8 mouse cellular contexts compared by ENCODE assay signal in genomic region chr11:69419443-69419812, GRCm38 (mm10). TPM values are rescaled to one million over a fixed set of nuclear protein-coding genes. Genes with fewer than 3 reads are reported as not detected.
DNase-seq lines count a peak whose midpoint lies in the region; ATAC-seq and TF ChIP-seq lines count a peak whose summit lies in the region.

No protein-coding gene starts in this region.

- peak overlapping the region; percentile 84 for H3K4me3 ChIP-seq in embryonic facial prominence, embryonic 12.5 days
- H3K4me3 ChIP-seq in limb, embryonic 14.5 days (replicated peaks; ENCODE audit: low read length) = peak overlapping the region; percentile 76
- H3K4me3 ChIP-seq in myocyte = peak overlapping the region; percentile 100

- H3K27me3 ChIP-seq in embryonic facial prominence, embryonic 12.5 days = peaks cover 28% of the 10 kb centered on the region
- peaks cover 12% of the 10 kb centered on the region; the same call in 1 of the 2 replicates for H3K27me3 ChIP-seq in limb, embryonic 14.5 days (ENCODE audit: control insufficient read depth, insufficient read depth, low read length)
- peaks cover 17% of the 10 kb centered on the region for H3K27me3 ChIP-seq in myocyte (ENCODE audit: control insufficient read depth, insufficient read depth, insufficient read length)

- H3K79me2 ChIP-seq in myocyte (ENCODE audit: control insufficient read depth, insufficient read depth) = peaks cover under 1% of the 10 kb centered on the region

- no peak for ATAC-seq in CD4-positive, CD25-positive, alpha-beta regulatory T cell, adult 4 months
- no peak for ATAC-seq in embryonic facial prominence, embryonic 12.5 days (ENCODE audit: insufficient number of reproducible peaks, insufficient read depth, low FRiP score, low TSS enrichment)
- ATAC-seq in limb, embryonic 14.5 days (ENCODE audit: low FRiP score, low read depth) = no peak
- ATAC-seq in megakaryocyte-erythroid progenitor cell, adult 5-6 weeks (replicated peaks; ENCODE audit: low FRiP score, low TSS enrichment, poor library complexity, severe bottlenecking) = no peak

- H3K9ac ChIP-seq in embryonic facial prominence, embryonic 12.5 days = peak overlapping the region; percentile 37
- H3K9ac ChIP-seq in limb, embryonic 14.5 days (ENCODE audit: low read depth, low read length, severe bottlenecking) = peak overlapping the region; percentile 21

- no peak overlapping the region for H3ac ChIP-seq in myocyte (ENCODE audit: control insufficient read depth, insufficient read length)

- H3K9me3 ChIP-seq in embryonic facial prominence, embryonic 12.5 days = no peaks in the 10 kb centered on the region
- no peaks in the 10 kb centered on the region for H3K9me3 ChIP-seq in limb, embryonic 14.5 days (ENCODE audit: control insufficient read depth, low read length)

- TF ChIP-seq POLR2A in limb, embryonic 14.5 days (IDR thresholded peaks at IDR 0.05; ENCODE audit: borderline replicate concordance, extremely low read depth, insufficient read depth, insufficient read length) = no peak
- no peak for TF ChIP-seq POLR2A in myocyte (IDR thresholded peaks at IDR 0.05; ENCODE audit: insufficient read length, low read depth)

- under 1% methylated on average over 19 of the region's 19 CpGs for WGBS in embryonic facial prominence, embryonic 12.5 days
- WGBS in limb, embryonic 14.5 days = under 1% methylated on average over 19 of the region's 19 CpGs

- H3K4me2 ChIP-seq in embryonic facial prominence, embryonic 12.5 days (replicated peaks) = peak overlapping the region; percentile 98
- peak overlapping the region; percentile 81 for H3K4me2 ChIP-seq in limb, embryonic 14.5 days (replicated peaks; ENCODE audit: low read depth, low read length, severe bottlenecking)
- H3K4me2 ChIP-seq in myocyte (ENCODE audit: low read depth) = peak overlapping the region; percentile 99

- peak; percentile 69 for DNase-seq in CD4-positive, CD25-positive, alpha-beta regulatory T cell, adult 2 months (ENCODE audit: low read depth, low spot score)
- DNase-seq in CD4-positive helper T cell, adult 2 months (ENCODE audit: low read depth, low spot score) = peak; percentile 70
- DNase-seq in heart, postnatal 10 days = peak; percentile 60 to 69
- DNase-seq in limb, embryonic 14.5 days (ENCODE audit: low spot score) = peak; percentile 14

- H3K27ac ChIP-seq in embryonic facial prominence, embryonic 12.5 days = peak overlapping the region; percentile 99
- H3K27ac ChIP-seq in limb, embryonic 14.5 days (replicated peaks; ENCODE audit: low read depth, low read length) = peak overlapping the region; percentile 82

- H3K36me3 ChIP-seq in embryonic facial prominence, embryonic 12.5 days = no peaks in the 10 kb centered on the region
- H3K36me3 ChIP-seq in limb, embryonic 14.5 days (ENCODE audit: control insufficient read depth, insufficient read depth, low read length) = no peaks in the 10 kb centered on the region
- H3K36me3 ChIP-seq in myocyte (ENCODE audit: control insufficient read depth, insufficient read depth) = no peaks in the 10 kb centered on the region

- intact Hi-C loops in heart, postnatal 10 days (cut with DNase I) = loop anchor here (1.0 to 10.0 kb wide), 2 partner anchors 18 to 325 kb away; partner anchors contain the start of gene Per1

- peaks cover 39% of the 10 kb centered on the region for H3K4me1 ChIP-seq in embryonic facial prominence, embryonic 12.5 days
- H3K4me1 ChIP-seq in limb, embryonic 14.5 days (ENCODE audit: control insufficient read depth, insufficient read depth, low read length) = peaks cover 32% of the 10 kb centered on the region

TF ChIP-seq in myocyte, 11 proteins besides CTCF, POLR2A, EP300 and RAD21:
- peak; percentile 78 for TF ChIP-seq POLR2AphosphoS2 (IDR thresholded peaks at IDR 0.05; ENCODE audit: insufficient read length, low read depth)
- TF ChIP-seq MYOG (IDR thresholded peaks at IDR 0.05; ENCODE audit: control insufficient read depth in 1 of 3, insufficient read depth in 1 of 3, insufficient read length in 2 of 3, low read depth in 2 of 3) = no peak

RNA-seq across cellular contexts. Expression of gene Kdm6b, which starts 6.0 kb away (rescaled TPM):
- polyA plus RNA-seq in CD4-positive, CD25-positive, alpha-beta regulatory T cell, adult 4 months (2017; shearing (Covaris generic)) = 10 to 100 TPM; 30.7 to 32.6 TPM
- 42.3 and 43.4 TPM in 2 replicates for polyA plus RNA-seq in embryonic facial prominence, embryonic 12.5 days (2016; fragmentation: Nextera tagmentation; extraction: Ambion mirVana)
- total RNA-seq in heart, postnatal 10 days (2021) = 10 to 100 TPM; 48.3 to 52.2 TPM
- polyA plus RNA-seq in limb, embryonic 14.5 days (2012; rRNA removed) = 23.7 and 27.5 TPM in 2 replicates
- polyA plus RNA-seq in limb, embryonic 14.5 days (2014; fragmentation: Nextera tagmentation; extraction: Ambion mirVana) = 31.4 and 36.4 TPM in 2 replicates
- 31.0 TPM for polyA plus RNA-seq in myocyte (2012; fragmentation: generic; extraction: Trizol)
- 19.3 and 22.1 TPM in 2 replicates for total RNA-seq in megakaryocyte-erythroid progenitor cell, adult 5-6 weeks (2014; fragmentation: Nextera tagmentation)
- total RNA-seq in megakaryocyte-erythroid progenitor cell, adult 5-6 weeks (2017) = 1.6 and 2.7 TPM in 2 replicates

RNA-seq across cellular contexts. Expression of gene Tmem88, which starts 21.4 kb away (rescaled TPM):
- polyA plus RNA-seq in CD4-positive, CD25-positive, alpha-beta regulatory T cell, adult 4 months (2017; shearing (Covaris generic)) = 1 to 10 TPM; 1.1 to 1.2 TPM
- polyA plus RNA-seq in embryonic facial prominence, embryonic 12.5 days (2016; fragmentation: Nextera tagmentation; extraction: Ambion mirVana) = 18.1 and 21.3 TPM in 2 replicates
- total RNA-seq in heart, postnatal 10 days (2021) = 10 to 100 TPM; 53.3 to 54.0 TPM
- 17.0 and 23.7 TPM in 2 replicates for polyA plus RNA-seq in limb, embryonic 14.5 days (2012; rRNA removed)
- polyA plus RNA-seq in limb, embryonic 14.5 days (2014; fragmentation: Nextera tagmentation; extraction: Ambion mirVana) = 18.7 and 18.9 TPM in 2 replicates
- 0.16 TPM for polyA plus RNA-seq in myocyte (2012; fragmentation: generic; extraction: Trizol)
- total RNA-seq in megakaryocyte-erythroid progenitor cell, adult 5-6 weeks (2014; fragmentation: Nextera tagmentation) = 0.37 TPM in 1 of 2 replicates, not detected in the other
- total RNA-seq in megakaryocyte-erythroid progenitor cell, adult 5-6 weeks (2017) = not detected in 2 replicates

RNA-seq across cellular contexts. Expression of gene Cyb5d1, which starts 24.0 kb away (rescaled TPM):
- polyA plus RNA-seq in CD4-positive, CD25-positive, alpha-beta regulatory T cell, adult 4 months (2017; shearing (Covaris generic)) = 10 to 100 TPM; 17.0 to 28.2 TPM
- polyA plus RNA-seq in embryonic facial prominence, embryonic 12.5 days (2016; fragmentation: Nextera tagmentation; extraction: Ambion mirVana) = 44.6 and 50.0 TPM in 2 replicates
- 10 to 100 TPM; 27.5 to 30.2 TPM for total RNA-seq in heart, postnatal 10 days (2021)
- 29.5 and 32.7 TPM in 2 replicates for polyA plus RNA-seq in limb, embryonic 14.5 days (2012; rRNA removed)
- polyA plus RNA-seq in limb, embryonic 14.5 days (2014; fragmentation: Nextera tagmentation; extraction: Ambion mirVana) = 22.3 and 27.3 TPM in 2 replicates
- 23.0 TPM for polyA plus RNA-seq in myocyte (2012; fragmentation: generic; extraction: Trizol)
- total RNA-seq in megakaryocyte-erythroid progenitor cell, adult 5-6 weeks (2014; fragmentation: Nextera tagmentation) = 16.2 and 20.9 TPM in 2 replicates
- total RNA-seq in megakaryocyte-erythroid progenitor cell, adult 5-6 weeks (2017) = 36.7 and 41.7 TPM in 2 replicates

RNA-seq across cellular contexts. Expression of gene Naa38, which starts 24.1 kb away (rescaled TPM):
- 100 to 1,000 TPM in 1 of 2 experiments, 10 to 100 TPM in 1; 87.8 to 116 TPM for polyA plus RNA-seq in CD4-positive, CD25-positive, alpha-beta regulatory T cell, adult 4 months (2017; shearing (Covaris generic))
- 126 and 129 TPM in 2 replicates for polyA plus RNA-seq in embryonic facial prominence, embryonic 12.5 days (2016; fragmentation: Nextera tagmentation; extraction: Ambion mirVana)
- total RNA-seq in heart, postnatal 10 days (2021) = 10 to 100 TPM; 94.1 to 95.0 TPM
- polyA plus RNA-seq in limb, embryonic 14.5 days (2012; rRNA removed) = 127 and 131 TPM in 2 replicates
- 161 and 171 TPM in 2 replicates for polyA plus RNA-seq in limb, embryonic 14.5 days (2014; fragmentation: Nextera tagmentation; extraction: Ambion mirVana)
- 126 TPM for polyA plus RNA-seq in myocyte (2012; fragmentation: generic; extraction: Trizol)
- 161 and 169 TPM in 2 replicates for total RNA-seq in megakaryocyte-erythroid progenitor cell, adult 5-6 weeks (2014; fragmentation: Nextera tagmentation)
- 156 and 170 TPM in 2 replicates for total RNA-seq in megakaryocyte-erythroid progenitor cell, adult 5-6 weeks (2017)

RNA-seq across cellular contexts. Expression of gene Chd3, which starts 50.2 kb away (rescaled TPM):
- 10 to 100 TPM; 71.8 to 80.8 TPM for polyA plus RNA-seq in CD4-positive, CD25-positive, alpha-beta regulatory T cell, adult 4 months (2017; shearing (Covaris generic))
- polyA plus RNA-seq in embryonic facial prominence, embryonic 12.5 days (2016; fragmentation: Nextera tagmentation; extraction: Ambion mirVana) = 130 and 135 TPM in 2 replicates
- 10 to 100 TPM; 62.0 to 66.7 TPM for total RNA-seq in heart, postnatal 10 days (2021)
- 425 and 497 TPM in 2 replicates for polyA plus RNA-seq in limb, embryonic 14.5 days (2012; rRNA removed)
- polyA plus RNA-seq in limb, embryonic 14.5 days (2014; fragmentation: Nextera tagmentation; extraction: Ambion mirVana) = 97.8 and 113 TPM in 2 replicates
- 148 TPM for polyA plus RNA-seq in myocyte (2012; fragmentation: generic; extraction: Trizol)
- 45.7 and 57.3 TPM in 2 replicates for total RNA-seq in megakaryocyte-erythroid progenitor cell, adult 5-6 weeks (2014; fragmentation: Nextera tagmentation)
- 21.0 and 49.2 TPM in 2 replicates for total RNA-seq in megakaryocyte-erythroid progenitor cell, adult 5-6 weeks (2017)

Comparison
In these comparisons a context has a peak if more than half of its experiments do, and no peak if none do; other contexts are left out.
1. DNase-seq: peak in every context shown above with its lines; median percentile 70 in CD4-positive helper T cell, adult 2 months; 69 in CD4-positive, CD25-positive, alpha-beta regulatory T cell, adult 2 months; 64 in heart, postnatal 10 days; 14 in limb, embryonic 14.5 days.